Mouse (Mus musculus) cerebellum, adult 11 months (tissue): ENCODE measurements around the gene Gm15319.
"Not testable (repeated sequence)": the region's sequence is repeated elsewhere in the genome, so short reads cannot be mapped to it uniquely, and the experiment has no call there.

Experiments
- DNase-seq: peaks from one replicate; pipeline ENCODE4 v3.0.0; 2022

Gene Gm15319

GRCm38 (mm10) chr8:20296803-20297702 is 66.0 kb downstream of the Gm15319 start:
- DNase-seq: peak; percentile 79

GRCm38 (mm10) chr8:20295881-20296280 is 67.1 kb downstream of the Gm15319 start:
- DNase-seq: not testable (repeated sequence)

- not testable (repeated sequence) for DNase-seq
Measured at GRCm38 (mm10) chr8:20294826-20295225, 68.2 kb downstream of the Gm15319 start.

DNA sequence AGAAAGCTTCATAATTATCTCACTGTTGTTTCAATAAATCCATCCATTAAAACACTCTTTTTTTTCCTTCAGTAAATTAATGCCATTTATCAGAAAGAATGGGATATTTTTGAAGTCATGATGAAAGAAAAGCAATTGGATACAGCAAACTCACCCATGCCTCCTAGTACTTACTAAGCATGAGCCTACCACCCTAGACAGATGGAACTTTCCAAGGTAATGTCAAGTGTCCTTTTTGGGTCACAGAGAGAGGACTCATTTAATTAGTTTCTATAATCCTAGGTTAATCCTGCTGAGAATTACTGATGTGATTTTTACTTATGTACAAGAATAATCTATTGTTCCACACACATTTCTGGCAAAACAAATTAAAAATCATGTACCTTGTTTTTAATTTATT is 69.0 kb downstream of the Gm15319 start:
- DNase-seq: not testable (repeated sequence)

DNA sequence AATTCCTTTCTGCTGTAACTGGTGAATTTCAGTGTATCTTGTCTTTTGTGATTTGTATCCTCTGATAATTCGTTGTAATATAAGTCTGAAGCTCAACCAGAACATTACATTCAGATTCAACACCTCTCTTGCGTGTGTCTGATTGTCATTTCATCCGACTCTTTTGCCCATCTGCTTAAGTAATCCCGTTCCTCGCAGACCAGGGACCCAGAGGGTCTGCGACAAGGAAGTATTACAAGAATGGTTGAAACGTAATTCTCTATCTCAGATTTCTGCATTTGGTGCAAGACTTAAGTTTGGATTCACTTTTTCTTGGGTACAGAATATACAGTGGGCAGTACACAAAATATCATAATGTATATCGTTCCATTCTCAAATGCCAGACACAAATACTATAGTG is 73.0 kb downstream of the Gm15319 start:
- not testable (repeated sequence) for DNase-seq

DNA sequence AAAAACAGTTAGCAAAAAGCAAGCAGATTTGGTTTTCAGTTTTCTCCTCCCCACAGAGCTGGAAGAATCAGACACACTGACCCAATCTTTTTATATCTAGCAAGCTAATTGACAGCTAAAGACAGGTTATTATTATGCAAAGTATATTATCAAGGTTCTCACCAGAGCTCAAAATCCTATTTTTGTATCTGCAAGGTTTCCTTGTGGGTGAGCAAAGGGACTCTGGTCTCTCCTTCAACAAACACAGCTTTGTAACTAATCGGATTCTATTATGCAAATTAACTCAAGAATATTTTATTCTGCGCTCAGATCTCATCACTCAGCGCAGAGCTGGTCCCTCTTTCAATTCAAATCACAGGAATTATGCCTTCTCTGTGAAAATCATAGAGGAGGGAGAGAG is 74.1 kb downstream of the Gm15319 start:
- not testable (repeated sequence) for DNase-seq

GRCm38 (mm10) chr8:20287706-20288105 is 75.3 kb downstream of the Gm15319 start:
- not testable (repeated sequence) for DNase-seq
